Mouse (Mus musculus) cerebellum, postnatal 36 days (tissue): Measurements from ENCODE around the gene Rarb.
A peak's percentile ranks its signal among the peaks of the same experiment; 100 is the strongest.

Experiments used
- DNase-seq, 2 experiments: peaks; one replicate each; pipeline ENCODE4 v3.0.0; 2021 to 2022; ENCODE audit warnings: mixed read lengths in 2 of 2

Rarb gene

DNA sequence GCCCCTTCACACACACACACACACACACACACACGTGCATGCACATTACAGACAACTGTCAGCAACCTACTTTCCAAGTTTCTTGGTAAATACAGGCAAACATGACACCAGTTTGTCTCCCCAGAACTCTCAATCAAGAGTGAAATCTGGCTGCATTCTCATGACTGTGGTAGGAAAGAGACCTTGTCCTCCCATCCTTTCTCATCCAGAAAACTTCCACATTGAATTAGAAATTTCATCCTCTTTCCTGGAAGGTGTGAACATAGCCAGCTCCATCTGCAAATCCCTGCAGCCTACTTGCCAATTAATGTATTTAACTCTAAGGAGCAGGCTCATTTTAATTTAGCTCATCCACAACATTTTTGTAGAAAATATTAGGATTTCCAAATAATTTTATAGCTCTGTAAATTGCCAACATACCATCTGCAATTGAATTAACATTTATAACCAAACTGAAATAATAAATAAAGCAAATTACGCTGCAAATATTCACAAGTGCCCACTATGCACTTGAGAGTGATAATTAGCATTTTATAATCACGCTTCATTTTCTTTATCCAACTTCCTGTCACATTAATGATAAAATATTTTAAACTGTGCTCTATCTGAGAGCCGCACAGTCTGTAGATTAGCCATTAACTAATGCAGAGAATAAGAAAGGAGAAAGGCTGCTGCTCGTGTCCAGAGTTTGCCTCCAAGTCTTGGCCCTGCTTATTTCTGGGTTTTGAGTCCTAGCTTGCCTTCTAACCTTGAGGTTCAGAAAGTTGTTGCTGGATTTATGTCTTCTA, 293.6 kb downstream of the Rarb start:
- no peak for DNase-seq

DNA sequence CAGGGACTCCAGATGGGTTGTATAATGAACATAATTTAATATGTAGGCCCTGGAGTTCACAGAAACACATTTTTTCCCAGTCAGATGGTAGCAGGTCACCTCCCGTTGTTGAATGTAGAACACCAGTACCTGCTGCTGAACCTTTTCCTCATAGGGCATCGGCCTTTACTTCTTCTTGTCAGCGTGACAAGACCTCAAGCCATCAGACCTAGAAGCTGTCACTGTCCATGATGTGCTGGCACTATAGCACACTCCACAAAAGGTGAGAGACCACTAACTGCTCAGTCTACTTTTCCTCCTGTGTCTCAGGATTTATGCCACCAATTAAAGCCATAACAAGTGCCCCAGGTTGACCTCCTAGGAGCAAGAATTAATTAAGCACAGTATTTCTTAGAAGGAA, 296.1 kb downstream of the Rarb start:
- no peak for DNase-seq

DNA sequence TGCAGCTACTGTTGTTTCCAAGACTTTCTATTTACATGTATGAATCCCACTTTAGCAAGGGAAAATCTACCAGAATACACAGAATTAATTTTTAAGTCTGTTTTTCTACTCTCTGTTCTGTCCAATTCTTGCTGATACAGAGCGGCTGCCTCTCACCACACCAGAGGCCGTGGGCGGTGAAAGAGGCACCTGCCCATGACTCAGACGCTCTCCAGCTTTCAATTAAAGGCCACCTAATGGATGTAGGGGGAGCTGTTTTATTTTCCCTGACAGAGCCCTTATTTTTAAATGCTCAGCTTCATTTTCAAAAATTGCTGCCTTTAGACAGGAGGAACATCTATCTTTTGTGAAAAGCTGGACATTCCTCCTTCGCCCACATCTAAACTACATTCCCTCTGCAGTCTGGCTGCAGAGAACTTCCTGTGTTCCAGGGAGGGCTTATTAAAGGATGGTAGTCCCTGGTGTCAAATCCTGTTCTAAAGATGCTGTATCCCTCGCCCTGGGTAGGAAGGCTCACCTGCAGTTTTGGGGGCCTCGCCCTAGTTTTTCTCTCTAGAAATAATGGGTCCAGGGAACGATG, 299.3 kb downstream of the Rarb start:
- no peak for DNase-seq

DNA sequence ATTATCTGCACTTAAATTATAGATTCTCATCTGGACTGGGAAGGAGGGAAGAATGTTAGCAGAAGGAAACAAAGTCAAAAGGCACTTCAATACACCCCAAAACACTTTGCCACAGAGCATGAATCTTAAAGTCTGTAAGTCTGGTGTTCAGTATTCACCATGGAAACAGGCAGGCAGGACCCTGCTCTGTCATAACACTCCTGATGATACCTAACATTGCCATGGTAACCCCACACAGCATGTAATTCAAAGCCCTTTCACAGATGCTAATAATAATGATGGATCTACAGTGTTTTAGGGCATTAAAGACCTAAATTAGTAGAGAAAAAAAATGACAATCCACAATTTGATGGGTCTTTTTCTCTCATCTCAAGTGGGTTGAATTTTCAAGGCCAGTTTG, 301.0 kb downstream of the Rarb start:
- no peak for DNase-seq

DNA sequence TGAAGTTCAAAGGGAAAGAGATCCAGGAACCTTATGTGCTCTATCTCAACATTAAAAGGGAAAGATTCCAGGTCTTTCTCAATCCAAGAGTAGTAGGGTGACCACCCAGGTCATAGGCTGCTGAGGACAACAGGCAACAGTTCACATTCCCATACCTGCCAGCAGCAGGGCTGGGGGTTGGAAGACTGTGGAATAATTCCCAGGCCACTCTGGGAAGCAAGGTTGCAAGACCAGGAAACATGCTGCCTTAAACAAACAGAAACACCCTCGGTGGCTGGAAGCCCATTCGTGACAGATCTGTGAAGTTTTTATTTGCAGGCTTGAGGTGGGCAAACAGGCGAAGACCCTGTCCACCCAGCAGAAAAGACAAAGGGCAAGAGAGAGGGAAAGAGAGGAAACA, 303.2 kb downstream of the Rarb start:
- DNase-seq, result no peak

DNA sequence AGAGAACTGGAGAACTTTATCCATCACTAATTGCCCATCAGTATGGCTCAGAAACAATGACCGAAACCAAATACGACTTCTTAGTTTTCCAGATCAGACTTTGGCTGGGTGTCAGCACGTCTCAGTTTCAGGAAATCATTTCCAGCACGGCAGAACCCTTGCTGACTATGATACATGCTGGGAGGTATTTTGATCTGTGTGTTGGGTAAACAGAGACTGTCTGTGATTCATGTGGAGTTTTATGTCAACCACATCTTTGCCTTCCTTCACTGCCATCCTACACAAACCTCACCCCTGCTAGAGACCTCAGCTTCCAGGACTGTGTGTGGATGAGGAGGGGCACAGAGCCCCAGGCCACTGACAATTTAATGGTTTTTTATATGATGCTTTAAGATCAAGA, 308.4 kb downstream of the Rarb start:
- peak; percentile 10 to 19 for DNase-seq

DNA sequence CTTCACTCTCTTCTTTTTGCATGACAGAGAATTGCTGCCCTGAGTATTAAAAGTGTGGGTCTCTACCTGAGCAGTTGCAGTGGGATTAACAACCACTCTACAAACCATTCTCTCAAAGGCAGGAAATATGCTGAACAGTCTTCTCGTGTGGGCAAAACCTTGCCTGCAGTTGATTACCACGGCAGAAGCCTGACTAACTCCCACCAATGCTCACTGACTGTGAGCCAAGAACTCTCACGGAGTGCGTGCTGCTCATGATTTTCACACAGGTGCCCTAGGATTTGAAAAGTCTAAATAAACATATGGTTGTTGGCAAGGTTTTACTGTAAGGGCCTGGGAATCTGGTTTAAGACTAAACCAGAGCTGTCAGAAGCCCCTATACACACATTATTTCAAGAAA, 309.1 kb downstream of the Rarb start:
- DNase-seq, result no peak

DNA sequence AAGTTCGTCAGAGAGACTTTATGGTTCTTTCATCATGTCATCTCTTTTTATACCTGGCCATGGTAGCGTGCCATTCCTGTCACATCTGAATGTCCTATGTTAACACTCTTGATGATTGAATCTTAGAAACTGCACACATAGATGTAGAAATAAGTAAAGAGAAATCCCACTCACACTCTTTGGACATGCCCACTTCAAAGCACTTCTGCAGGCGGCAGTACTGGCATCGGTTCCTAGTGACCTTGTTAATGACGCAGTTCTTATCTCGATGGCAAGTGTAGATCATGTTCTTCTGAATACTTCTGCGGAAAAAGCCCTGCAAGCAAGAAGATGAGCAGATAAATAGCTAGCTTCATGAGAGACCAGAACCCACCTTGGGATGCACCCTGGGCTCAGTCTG, 310.2 kb downstream of the Rarb start:
- no peak for DNase-seq

DNA sequence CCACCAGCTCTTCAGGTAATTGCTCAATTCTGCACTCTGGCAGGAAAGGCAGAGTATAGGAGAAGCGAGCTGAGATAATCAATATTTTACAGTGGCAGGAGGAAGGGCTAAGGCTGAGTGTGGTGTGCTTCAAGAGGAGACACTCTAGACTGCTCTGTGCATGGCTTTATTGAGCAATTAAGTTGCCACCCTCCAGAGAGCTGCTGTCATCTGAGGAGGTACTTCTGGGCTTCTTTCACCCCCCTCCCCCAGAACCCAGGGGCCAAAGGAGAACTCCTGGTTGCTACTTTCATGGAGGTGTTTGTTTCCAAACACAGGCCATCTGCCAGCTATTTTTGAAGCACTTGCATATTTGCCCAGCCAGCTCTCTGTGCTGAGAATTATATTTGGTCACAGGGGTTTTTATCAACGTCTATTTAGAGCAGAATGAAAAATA, 321.7 kb downstream of the Rarb start:
- DNase-seq, result no peak

DNA sequence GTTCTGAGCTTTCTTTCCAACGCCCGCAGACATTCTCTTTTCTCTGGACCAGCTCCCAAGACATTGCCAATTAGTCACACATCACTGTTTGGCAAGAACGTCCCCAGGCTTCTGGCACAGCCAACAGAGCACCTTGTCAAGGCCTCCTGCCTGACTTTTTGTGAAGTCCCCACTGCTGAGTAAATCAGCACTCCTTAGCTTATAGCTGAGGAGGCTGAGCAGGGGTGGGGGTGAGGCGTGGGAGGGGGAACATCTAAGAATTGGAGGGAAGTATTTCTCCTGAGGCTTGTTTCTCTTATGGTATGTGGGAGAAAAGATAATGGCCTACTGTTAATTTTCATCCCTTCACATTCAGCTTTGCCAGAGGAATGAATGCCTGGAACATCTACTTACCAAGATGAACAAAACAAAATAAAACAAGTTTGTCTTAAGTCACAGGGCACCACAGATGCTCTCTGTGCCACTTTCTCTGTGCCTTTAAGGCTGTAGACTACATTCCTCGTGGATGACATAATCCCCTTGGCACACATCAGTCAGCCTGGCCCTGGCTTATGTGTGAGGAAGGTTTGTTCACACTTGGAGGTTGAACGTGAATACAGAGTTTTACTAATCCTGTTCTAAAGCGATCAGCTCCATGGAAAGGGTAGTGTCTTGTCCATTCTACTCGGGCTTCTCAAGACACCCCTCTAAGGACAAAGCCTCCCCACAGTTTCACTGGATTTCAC, 335.1 kb downstream of the Rarb start:
- peak; percentile 20 to 38 for DNase-seq

DNA sequence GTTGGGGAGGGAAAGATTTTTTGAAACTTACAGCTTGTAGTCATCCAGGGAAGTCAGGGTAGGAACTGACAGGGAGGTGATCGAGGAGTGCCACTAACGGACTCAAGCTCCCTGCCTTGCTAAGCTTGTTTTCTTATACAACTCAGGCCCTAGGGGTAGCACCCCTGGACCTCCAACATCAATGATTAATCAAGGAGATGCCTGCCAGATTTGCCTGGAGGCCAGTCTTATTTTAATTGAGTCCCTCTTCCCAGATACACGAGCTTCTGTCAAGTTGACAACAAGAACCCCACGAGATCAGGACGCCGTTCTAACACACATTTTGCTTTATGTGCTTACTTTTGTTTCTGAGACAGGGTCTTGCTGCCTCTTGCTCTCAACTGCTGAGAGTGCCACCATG, 338.3 kb downstream of the Rarb start:
- no peak for DNase-seq

DNA sequence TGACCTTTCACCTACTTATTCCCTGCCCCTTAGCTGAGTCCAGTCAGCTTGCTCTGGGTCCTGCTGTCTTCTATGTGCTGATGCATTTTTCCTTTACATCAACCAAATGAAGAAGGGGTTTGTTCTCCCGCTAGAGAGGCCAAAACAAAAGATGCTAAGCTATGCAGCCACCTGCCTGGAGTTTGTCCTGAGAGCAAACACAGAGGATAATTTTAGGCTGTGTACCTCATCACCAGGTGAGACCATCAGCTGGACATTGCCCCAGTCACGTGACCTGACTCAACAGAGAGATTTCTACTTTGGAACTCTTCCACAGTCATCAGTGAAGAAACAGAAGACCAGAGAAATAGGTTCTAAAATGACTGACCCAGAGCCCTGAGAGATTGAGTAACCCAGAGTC, 339.4 kb downstream of the Rarb start:
- DNase-seq, result no peak

DNA sequence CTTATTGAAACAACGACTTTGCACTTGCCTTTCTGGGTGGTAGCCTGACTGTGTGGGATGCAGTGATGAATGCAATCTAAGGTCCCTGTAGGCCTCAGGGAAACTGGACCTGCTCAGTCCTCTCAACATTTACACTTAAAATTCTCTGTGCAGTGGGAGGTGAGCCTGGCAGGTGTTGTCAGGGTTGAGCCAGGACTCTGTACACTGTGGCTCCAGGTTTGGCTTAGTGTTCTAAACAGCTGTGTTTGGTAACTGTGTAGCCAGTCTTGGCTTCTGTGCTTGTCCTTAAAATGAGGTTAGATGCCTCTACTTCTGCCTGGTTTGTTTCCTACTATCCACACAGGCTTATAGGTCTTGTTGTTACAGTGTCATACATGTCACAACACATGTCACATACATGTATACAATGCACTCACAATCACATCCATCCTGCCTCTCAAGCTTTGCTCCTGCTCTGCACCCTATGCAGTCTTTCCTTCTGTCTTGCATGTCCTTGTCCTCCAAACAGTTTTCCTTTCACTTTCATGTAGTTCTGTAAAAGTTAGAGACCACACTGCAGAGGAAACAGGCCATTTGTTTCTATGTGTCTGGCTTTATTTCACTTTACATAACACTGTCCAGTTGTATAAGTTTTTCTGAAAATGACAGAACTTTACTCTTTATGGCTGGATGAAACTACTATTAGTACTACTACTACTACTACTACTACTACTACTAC, 340.2 kb downstream of the Rarb start:
- DNase-seq, result no peak

DNA sequence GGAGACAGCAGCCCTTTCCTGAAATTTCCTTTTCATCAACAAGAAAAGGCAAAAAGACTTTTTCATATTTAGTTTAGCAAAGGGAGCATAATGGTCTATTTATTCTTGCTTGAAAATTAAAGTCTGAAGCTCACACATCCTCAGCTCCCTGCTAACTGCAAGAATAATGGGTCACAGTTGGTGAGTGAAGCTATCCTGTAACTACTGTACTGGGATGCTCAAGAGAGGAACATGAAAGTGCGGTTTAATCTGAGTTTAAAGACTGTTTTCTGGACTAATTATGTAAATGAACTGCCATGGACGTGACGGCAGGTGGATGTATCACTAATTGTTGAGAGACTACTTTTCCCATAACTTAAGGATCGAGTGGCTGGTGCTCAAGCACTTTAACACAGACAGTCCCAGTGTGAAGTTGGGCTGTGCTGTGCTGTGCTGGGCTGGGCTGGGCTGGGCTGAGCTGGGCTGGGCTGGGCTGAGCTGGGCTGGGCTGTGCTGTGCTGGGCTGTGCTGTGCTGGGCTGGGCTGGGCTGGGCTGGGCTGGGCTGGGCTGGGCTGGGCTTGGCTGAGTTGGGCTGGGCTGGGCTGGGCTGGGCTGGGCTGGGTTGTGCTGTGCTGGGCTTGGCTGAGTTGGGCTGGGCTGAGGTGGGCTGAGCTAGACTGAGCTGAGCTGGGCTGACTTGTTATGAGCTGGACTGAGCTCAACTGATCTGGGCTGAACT, 370.5 kb downstream of the Rarb start:
- DNase-seq, result no peak

DNA sequence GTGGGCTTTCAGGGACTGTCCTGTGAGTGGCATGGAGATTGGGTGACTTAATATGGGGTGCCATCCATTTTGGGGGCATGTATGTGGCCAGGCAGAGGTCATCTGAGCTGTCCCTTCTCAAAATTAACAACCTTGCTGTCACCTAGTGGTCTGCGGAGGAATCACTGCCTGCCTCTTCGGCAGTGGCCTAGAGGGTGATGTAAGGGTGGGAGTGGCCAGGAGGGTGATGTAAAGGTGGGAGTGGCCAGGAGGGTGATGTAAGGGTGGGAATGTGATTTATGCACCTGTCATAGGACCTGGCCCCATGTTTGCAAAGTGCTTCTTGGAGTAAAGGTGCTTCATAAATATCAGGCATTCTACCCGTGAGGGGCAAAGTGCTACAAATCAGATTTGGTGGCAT, 371.4 kb downstream of the Rarb start:
- no peak for DNase-seq

DNA sequence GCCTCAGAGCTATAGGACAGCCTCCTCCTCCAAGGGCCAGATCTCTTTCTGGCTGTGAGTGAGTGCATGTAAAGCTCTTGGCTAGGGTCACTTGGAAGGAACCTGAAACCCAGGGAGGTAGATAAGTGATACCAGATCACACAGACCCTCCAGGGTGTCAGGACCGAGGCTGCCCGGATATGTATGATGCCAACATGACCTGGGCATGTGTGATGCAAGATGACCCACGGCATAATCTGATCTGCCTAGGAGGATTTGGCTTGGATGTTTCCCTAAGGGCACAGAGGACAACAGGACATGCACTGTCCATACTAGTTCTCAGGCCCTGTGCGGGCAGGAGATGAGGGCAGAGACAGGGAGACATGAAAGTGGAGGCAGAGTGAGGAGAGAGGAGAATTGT, 374.1 kb downstream of the Rarb start:
- no peak for DNase-seq

DNA sequence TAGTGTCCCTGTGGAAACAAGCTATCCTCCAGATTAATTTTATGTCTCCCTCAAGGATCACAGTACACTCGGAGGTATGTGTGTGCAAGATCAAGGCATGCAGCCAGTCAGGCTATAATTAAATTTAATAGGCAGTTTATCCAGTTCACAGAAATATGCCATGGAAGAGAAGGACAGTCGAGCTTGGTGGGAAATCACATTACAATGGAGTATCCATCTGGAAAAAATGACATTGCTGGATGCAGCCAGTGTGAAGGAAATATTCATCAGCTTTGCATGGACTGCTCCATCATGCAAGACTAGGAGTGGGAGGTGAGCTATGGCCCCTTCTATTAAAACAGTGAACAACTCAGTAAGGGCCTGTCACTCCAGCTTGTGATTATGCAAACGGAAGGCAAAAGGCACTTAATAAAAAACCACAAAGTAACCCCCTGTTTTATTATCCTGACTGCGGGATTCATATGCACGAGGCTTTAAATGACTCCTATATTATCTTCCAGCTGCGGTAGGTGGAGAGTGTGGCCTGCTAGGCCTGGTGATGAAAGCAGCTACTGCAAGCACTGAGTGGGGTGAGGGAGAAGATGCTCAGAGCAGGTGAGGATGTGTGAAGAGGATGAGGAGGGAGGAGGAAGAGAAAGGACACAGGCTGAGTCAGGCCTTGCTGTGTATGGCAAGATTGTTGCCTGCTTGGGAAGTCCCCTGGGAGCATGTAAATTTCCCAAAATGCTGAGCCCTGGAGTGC, 379.4 kb downstream of the Rarb start:
- DNase-seq, result no peak

DNA sequence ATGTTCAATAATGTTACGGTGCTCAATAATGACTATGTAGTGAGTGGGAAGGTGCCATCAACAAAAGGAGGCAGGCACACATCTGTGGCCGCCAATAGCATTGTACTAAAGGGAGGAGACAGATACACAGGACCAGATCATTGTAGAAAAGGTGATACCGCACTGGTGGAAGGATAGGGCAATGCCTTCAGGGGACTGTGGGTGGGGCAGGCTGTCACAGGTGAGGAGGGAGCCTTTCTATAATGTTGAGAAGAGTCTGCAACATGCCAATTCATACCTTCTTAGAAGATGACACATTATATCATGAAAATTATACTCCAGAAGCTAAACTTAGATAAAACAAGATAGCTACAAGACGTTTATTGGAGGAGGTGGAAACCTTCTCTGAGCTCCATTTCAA, 381.6 kb downstream of the Rarb start:
- DNase-seq, result no peak

DNA sequence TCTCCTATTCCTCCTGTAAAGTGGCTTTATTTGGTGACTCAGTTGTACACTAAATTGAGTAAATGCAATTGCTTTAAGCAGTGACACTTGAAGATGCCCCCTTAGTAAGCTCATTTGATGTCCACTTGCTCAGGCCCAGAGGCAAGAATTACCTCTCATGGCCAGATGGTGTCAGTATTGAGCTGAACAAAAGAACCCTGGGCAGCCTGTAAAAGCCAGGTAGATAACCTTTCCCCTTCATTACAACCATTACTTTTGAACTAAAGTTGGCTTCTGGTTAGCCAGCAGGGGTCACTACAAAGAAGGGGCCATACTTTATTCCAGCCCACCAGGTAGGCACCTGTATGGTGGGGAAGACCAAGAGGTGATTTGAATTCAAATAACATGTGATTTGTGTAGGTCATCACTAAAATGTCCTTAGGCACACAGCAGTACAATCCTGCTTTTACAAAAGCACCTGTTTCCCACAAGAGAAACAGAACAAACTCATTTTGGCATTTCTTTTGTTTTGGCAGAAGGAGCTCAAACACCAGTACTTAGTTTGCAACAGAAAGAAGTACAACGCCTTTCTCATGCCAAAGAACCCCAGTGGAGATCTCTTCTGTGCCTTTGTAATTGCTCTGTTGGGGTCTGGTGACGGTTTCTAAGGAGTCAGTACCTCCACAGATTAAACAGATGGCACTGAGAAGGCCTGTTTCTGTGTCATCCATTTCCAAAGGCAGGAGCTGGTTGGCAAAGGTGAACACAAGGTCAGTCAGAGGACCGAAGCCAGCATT, 384.4 kb downstream of the Rarb start:
- DNase-seq, result peak; percentile 48 to 74

DNA sequence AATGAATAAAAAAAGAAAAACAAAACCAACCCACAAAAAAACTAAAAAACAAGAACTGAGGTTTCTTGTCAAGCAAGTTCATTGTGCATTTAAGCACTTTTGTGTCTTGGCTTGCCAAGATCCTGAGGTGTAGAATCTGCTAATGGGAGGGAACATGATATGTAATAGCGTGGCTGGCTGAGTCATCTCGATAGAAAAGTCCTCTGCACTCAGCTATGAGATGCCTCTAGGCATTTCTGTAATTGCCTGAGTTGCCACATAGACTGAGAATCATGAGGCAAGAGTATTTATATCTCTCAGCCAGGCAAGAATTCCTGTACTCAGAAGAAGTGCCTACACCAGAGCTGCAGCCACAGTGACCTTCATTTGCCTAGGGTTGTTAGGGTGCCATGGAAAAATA, 385.8 kb downstream of the Rarb start:
- DNase-seq, result no peak

DNA sequence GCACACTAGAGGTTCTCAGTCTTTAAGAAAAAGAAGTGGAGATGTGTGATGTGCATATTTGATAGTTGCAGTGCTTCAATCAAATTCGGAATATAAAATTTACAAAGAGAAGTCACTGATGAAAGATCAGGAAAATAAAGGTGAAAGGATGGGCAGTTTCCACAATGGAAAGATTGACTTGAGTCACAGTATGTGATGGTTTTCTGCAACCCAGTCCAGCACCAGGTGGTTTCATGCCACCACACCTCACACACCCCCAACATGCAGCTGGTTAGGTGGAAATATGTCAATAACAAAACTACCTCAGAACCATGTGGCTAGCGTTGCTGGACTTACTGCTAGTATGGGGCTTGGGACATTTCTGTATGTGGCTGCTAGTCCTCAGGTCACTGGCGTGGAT, 386.4 kb downstream of the Rarb start:
- DNase-seq, result no peak
